Mouse (Mus musculus) embryonic facial prominence, embryonic 13.5 days (tissue): ENCODE measurements at regions not wholly inside any gene's neighbourhood (a gene's known extent, or its start where the extent isn't known, plus 50 kb on each side); places are given as distances from the start of the nearest gene placed in this dataset.

Experiments
- ATAC-seq: fragments of 200-750 bp; cut with Nextera tagmentation; 2 replicates; pipeline ENCODE4 v1.8.0; 2017; ENCODE audit warnings: low read depth; ENCODE audit not compliant: insufficient number of reproducible peaks, insufficient read depth, low FRiP score, low TSS enrichment
- H3K27ac ChIP-seq: fragments of 300-500 bp; sonication (generic); 2 replicates; pipeline ENCODE4 v1.5.1; 2015; ENCODE audit warnings: moderate library complexity, mild to moderate bottlenecking, inconsistent platforms
- H3K27me3 ChIP-seq: fragments of 300-500 bp; sonication (generic); 2 replicates; pipeline ENCODE4 v1.6.1; 2015; ENCODE audit warnings: mild to moderate bottlenecking, inconsistent platforms
- H3K36me3 ChIP-seq: fragments of 300-500 bp; sonication (generic); 2 replicates; pipeline ENCODE4 v1.6.1; 2015; ENCODE audit warnings: mild to moderate bottlenecking, inconsistent platforms
- H3K4me1 ChIP-seq: fragments of 300-500 bp; sonication (generic); 2 replicates; pipeline ENCODE4 v1.6.1; 2015; ENCODE audit warnings: inconsistent platforms
- H3K4me2 ChIP-seq: fragments of 300-500 bp; sonication (generic); 2 replicates; pipeline ENCODE4 v1.6.1; 2015; ENCODE audit warnings: moderate library complexity, mild to moderate bottlenecking, inconsistent platforms
- H3K4me3 ChIP-seq: fragments of 300-500 bp; sonication (generic); 2 replicates; pipeline ENCODE4 v1.5.1; 2015; ENCODE audit warnings: mild to moderate bottlenecking, inconsistent platforms
- H3K9ac ChIP-seq: fragments of 300-500 bp; sonication (generic); 2 replicates; pipeline ENCODE4 v1.6.1; 2015; ENCODE audit warnings: mild to moderate bottlenecking, inconsistent platforms
- H3K9me3 ChIP-seq: fragments of 300-500 bp; sonication (generic); 2 replicates; pipeline ENCODE4 v1.6.1; 2016; ENCODE audit warnings: inconsistent platforms
- WGBS: fragments of 180-500 bp; shearing (Covaris S2); methylation state at CpG from one replicate; pipeline ENCODE4 v1.1.7; 2015; ENCODE audit warnings: mixed read lengths; 5-methylcytosine and 5-hydroxymethylcytosine counted together

- H3K27me3 ChIP-seq: no peaks in the 10 kb centered on the region
- no peak overlapping the region for H3K9ac ChIP-seq
- H3K4me1 ChIP-seq: peaks cover 5% of the 10 kb centered on the region; the same call in 1 of the 2 replicates
- H3K36me3 ChIP-seq: no peaks in the 10 kb centered on the region
- H3K4me3 ChIP-seq: no peak overlapping the region
- no peak overlapping the region for H3K27ac ChIP-seq
- whole genome bisulfite sequencing: 90% methylated on average over 6 of the region's 6 CpGs
- no peaks in the 10 kb centered on the region for H3K9me3 ChIP-seq
- ATAC-seq: no peak
- H3K4me2 ChIP-seq: no peak overlapping the region
Observed at GRCm38 (mm10) chr8:24216655-24217054, 509.0 kb downstream of the Adam3 start.

- ATAC-seq: no peak
- no peaks in the 10 kb centered on the region for H3K27me3 ChIP-seq
- 75% methylated on average over 9 of the region's 9 CpGs for WGBS
- H3K9ac ChIP-seq: no peak overlapping the region
- no peaks in the 10 kb centered on the region for H3K36me3 ChIP-seq
- no peak overlapping the region for H3K27ac ChIP-seq
- H3K4me3 ChIP-seq: no peak overlapping the region
- no peaks in the 10 kb centered on the region for H3K9me3 ChIP-seq
- H3K4me1 ChIP-seq: peaks cover 5% of the 10 kb centered on the region; the same call in 1 of the 2 replicates
- H3K4me2 ChIP-seq: no peak overlapping the region
Observed at GRCm38 (mm10) chr8:24215510-24216138, 510.0 kb downstream of the Adam3 start.

GRCm38 (mm10) chr8:24214315-24214714, 511.3 kb downstream of the Adam3 start:
- Histone ChIP-seq H3K4me2 (no peak overlapping the region), H3K4me1 (no peaks in the 10 kb centered on the region), H3K27me3 (no peaks in the 10 kb centered on the region), H3K27ac (no peak overlapping the region), H3K9ac (no peak overlapping the region), H3K36me3 (no peaks in the 10 kb centered on the region), H3K9me3 (no peaks in the 10 kb centered on the region), H3K4me3 (no peak overlapping the region)
- 57% methylated on average over 4 of the region's 4 CpGs for WGBS
- ATAC-seq: no peak

- H3K4me2 ChIP-seq: no peak overlapping the region
- no peaks in the 10 kb centered on the region for H3K36me3 ChIP-seq
- no peak for ATAC-seq
- H3K4me3 ChIP-seq: no peak overlapping the region
- no peaks in the 10 kb centered on the region for H3K4me1 ChIP-seq
- 84% methylated on average over 3 of the region's 3 CpGs for WGBS
- H3K27ac ChIP-seq: no peak overlapping the region
- no peak overlapping the region for H3K9ac ChIP-seq
- H3K9me3 ChIP-seq: no peaks in the 10 kb centered on the region
- H3K27me3 ChIP-seq: no peaks in the 10 kb centered on the region
Observed at GRCm38 (mm10) chr8:24212216-24213200, 513.1 kb downstream of the Adam3 start.

GRCm38 (mm10) chr8:24211091-24211490, 514.6 kb downstream of the Adam3 start:
- H3K36me3 ChIP-seq: no peaks in the 10 kb centered on the region
- ATAC-seq: no peak
- no peak overlapping the region for H3K27ac ChIP-seq
- WGBS: 83% methylated on average over 1 of the region's 1 CpGs
- no peaks in the 10 kb centered on the region for H3K27me3 ChIP-seq
- no peaks in the 10 kb centered on the region for H3K4me1 ChIP-seq
- H3K4me3 ChIP-seq: no peak overlapping the region
- no peak overlapping the region for H3K9ac ChIP-seq
- H3K9me3 ChIP-seq: no peaks in the 10 kb centered on the region
- H3K4me2 ChIP-seq: no peak overlapping the region
